Mouse (Mus musculus) liver, adult (tissue): ENCODE results near the gene Cnnm2.

Experiments
- GATA4 ChIP-seq: IDR thresholded peaks from 2 replicates; pipeline ENCODE4 v1.6.1; 2014; ENCODE audit warnings: mild to moderate bottlenecking, low read length; ENCODE audit not compliant: insufficient replicate concordance

Gene Cnnm2

DNA sequence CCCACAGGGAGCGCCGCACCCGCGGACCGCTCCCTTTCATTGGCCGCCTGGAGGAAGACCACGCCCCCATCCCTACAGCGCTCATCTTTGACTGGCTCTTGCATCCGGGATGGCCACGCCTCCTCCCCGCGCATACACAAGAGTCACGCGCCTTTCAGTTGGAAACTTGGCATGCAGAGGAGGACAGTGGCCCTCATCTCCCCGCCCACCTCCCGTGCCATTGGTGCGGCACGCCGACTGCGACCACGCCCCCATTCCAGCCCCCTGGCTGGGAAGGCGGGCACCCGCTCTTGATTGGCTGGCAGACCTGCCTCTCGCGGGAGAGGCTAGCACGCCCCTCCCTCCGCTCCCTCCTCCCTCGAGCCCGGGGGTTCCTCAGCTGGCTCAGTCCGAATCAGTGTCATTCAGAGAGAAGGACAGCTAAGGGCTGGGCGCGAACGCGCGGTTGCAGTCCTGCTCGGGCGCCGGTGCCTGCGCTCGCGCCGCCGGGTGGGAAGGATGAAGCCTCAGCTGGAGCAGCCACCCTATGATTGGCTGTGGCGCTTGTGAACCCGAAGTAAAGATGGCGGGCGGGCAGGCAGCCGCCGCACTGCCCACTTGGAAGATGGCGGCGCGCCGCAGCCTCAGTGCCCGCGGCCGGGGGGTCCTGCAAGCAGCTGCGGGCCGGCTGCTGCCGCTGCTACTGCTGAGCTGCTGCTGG is at the start of gene Cnnm2:
TSS of gene Cnnm2 (plus strand) at position 350 of the 700 bp plus-strand sequence.
- no peak for TF ChIP-seq GATA4

DNA sequence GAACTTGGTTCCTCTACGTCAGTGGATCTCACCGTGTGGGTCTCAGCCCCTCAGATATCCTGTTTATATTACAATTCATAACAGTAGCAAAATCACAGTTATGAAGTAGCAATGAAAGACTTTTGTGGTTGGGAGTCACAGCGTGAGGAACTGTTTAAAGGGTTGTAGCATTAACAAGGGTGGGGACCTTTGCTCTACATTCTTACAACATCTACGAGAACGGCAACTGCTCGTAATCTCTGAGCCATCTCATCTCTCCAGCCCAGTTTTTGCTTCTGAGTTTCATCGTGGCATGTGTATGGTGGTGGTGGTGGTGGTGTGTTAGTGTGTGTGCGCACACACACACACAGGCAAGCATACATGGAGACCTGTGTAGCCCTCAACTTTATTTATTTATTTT is 47.2 kb upstream of the Cnnm2 start:
- no peak for TF ChIP-seq GATA4

DNA sequence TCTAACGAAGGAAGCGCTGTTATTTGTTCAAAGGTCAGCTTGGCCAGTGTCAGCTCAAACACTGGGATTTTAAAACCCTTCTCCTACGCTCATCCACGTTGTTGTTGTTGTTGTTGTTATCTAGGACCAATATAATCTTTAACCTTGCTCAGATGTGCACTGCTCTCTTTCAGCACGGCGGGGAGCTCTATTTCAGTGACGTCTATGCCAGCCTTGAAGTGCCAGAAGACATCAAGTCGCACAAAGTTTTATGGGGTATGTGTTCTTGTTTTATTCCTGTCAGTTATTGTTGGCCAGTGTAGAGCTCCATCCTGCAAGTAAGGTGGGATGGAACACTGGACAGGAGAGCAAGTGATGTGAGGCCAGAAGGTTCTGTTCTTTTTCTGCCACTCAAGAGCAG is 46.4 kb upstream of the Cnnm2 start:
- no peak for TF ChIP-seq GATA4

DNA sequence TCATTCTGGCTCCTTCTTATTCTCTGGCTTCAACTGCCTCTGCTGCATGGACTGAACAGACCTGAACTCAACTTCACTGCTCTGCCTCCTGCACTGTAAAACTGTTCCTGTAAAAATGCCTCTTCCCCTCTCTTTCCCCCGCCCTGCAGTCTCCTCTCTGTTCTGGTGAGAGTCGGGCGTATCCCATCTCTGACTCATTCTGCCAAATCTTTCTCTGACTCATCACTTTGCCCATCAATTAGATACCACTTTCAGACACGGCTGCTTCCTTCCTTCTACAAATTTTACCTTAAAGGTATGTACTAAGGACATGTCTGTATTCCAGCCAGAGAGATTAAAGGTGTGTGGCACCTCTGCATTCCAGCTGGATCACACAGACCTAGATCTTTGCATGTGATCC is 43.2 kb upstream of the Cnnm2 start:
- no peak for TF ChIP-seq GATA4

DNA sequence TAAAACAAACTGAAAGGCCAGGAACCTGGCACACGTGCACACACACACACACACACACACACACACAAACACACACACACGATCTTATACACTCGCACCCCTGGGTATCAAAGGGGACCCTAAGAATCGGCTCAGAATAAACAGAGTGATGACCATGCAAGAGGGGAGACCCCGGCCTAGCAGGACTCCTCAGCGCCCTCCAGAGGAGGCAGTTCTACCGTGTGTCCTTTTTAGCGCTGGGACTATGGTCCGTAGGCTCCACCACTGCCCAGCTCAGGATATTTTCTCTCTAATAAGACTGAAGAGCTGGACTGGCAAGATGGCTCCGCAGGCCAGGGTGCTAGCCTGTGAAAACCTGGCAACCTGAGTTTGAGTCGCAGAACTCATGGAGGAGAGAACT is 37.0 kb upstream of the Cnnm2 start:
- no peak for TF ChIP-seq GATA4

DNA sequence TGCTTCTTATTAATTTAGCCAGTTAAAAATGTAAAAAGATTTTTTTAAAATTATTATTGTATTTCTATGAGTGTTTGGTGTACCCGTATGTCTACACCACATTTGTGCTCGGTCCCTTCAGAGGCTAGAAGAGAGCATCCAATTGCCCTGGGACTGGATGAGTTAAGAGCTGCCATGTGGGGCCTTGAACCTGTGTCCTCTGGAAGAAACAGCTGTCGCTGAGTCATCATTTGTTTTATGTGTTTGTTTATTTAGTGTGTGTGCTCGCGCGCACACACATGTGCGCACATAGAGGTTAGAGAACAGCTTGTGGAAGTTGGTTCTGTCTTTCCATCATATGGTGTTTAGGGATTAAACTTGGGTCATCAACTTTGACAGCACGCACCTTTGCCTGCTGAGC is 35.3 kb upstream of the Cnnm2 start:
- no peak for TF ChIP-seq GATA4

DNA sequence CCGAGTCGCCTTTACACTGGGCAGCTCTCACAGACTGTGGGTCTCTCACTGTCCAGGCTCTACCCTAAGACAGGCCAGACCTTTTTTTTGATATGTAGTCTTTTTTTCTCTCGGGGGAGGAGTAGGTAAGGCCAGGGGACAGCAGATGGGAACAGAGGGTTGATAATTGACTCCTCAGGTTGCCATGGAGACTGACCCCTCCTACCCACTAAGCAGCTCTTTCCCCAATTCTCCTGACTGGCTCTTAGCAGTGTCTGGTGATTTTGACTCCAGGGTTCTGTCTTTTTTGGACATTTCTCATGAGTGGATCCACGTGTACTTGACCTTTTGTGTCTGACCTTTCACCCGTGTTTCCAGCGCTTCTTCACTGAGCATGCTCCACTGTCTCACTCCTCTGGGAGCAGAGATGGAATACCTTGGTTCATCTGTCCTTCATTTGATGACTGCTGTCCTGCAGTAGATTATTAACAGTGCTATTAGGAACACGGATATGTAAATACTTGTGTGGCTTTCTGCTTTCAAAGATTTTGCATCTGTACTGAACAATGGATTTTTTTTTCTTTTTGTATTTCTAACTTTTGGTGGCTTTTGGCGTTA is 34.2 kb upstream of the Cnnm2 start:
- no peak for TF ChIP-seq GATA4

DNA sequence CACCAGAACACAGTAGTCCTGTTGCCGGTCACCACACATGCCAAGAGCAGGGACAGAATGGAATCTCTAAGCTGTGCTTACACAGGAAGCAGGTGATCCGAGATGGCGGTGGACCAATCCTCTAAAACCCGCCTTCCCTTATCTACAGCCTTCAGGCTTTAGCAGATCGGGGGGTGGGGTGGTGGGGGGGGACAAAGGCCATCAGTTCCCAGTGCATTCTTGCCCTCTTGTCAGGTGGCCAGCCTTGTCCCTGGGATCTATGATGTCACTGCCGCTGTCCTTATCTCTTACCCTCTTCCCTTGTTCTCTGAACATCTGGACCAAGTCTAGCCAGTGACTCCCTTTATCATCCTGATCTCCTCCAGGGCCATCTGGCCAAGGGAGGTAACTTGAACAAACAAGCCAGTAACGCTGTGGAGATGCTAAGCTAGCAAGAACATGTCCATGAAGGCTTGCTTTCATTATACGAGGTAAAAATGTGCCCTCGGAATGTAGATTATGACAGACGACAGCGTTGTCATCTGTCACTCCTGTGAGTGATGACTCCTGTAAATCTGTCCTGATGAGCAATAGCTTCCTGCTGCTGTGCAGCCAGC is 33.4 kb upstream of the Cnnm2 start:
- TF ChIP-seq GATA4 = peak; percentile 99

DNA sequence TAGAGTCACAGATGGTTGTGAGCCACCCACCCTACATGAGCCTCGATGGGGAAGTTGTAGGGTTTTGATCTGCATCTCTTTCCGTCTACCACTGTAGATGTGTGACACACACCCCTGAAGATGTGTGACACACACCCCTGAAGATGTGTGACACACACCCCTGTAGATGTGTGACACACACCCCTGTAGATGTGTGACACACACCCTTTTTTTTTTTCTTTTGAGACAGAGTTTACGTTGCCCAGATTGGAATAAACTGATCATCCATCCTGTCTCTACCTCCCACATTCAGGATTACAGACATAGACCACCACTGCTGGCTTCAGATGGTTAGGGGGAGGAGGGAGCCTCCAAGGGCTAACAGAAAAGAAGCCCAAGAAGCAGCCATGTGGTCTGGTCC is 32.5 kb upstream of the Cnnm2 start:
- no peak for TF ChIP-seq GATA4

DNA sequence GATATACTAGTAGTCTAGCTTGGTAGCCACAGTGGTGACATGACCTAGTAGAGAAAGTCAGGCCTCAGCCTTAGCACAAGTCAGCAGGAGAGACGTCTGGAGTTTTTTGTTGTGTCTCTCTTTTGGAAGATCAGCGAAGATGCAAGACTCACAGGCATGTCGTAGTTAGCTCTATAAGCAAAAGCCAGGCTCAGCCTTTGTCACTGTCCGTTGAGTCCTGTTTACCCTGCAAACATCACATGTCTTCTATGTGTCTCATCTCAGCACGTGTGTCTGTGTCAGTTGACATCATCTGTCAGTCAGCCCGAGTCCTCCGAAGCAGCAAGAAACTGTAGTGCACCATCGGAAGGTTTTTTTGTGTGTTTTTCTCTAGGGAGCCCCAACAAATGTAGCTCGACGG is 30.0 kb upstream of the Cnnm2 start:
- TF ChIP-seq GATA4 = no peak

DNA sequence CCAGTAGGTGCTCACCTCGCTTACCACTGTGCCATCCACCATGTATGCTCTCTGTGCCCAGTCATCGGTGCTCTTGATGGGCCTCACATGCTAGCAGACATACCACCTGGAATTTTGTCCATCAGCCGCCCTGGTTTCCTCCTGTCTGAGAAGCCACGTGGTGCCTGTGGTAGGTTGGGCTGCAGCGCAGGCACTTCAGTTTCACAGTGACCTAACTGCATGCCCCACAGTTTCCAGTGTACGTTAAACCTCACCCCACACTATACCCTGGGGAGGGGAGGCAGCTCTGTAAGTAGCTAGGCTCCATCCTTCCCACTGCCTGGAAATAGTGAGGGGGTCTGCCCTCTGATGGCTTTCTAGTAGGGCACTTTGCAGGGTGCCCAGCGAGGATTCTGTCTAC is 27.8 kb upstream of the Cnnm2 start:
- TF ChIP-seq GATA4 = no peak

DNA sequence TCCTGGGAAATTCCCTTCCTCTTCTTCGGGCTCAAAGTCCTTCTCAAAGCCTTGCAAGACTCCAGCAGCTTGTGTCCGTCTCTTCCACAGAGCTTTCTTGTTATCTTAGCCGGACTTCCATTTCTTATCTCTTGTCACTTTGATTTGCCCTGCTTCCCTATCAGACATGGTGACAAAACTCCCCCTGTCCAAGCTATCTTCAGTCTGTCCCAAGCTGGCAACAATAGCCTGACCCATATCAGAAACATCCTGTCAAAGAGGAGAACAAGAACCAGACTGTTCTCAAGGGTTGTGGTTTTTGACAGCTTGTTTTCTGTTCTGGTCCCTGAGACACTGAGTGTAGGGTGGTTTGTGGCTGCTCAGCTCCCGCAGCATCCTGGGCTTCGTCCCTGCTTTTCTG is 26.2 kb upstream of the Cnnm2 start:
- TF ChIP-seq GATA4 = peak; percentile 99

DNA sequence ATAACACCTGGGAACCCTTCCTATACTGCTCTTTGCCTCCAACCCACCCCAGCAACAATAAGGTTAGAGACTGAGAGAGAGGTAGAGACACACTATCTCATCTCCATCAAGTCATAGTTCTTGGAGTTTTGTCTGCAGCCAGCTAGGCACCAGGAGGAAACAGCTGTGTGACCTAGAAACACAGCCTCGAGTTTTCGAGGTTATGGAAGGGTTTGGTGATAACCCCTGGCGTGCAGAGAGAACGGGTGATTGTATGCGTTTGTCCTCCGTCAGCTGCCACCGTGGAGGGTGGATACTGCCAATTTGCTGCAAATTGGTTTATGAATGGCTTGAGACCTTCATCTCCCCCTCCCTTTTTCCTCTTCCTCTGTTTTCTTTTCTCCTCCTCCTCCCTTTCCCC is 24.3 kb upstream of the Cnnm2 start:
- no peak for TF ChIP-seq GATA4

DNA sequence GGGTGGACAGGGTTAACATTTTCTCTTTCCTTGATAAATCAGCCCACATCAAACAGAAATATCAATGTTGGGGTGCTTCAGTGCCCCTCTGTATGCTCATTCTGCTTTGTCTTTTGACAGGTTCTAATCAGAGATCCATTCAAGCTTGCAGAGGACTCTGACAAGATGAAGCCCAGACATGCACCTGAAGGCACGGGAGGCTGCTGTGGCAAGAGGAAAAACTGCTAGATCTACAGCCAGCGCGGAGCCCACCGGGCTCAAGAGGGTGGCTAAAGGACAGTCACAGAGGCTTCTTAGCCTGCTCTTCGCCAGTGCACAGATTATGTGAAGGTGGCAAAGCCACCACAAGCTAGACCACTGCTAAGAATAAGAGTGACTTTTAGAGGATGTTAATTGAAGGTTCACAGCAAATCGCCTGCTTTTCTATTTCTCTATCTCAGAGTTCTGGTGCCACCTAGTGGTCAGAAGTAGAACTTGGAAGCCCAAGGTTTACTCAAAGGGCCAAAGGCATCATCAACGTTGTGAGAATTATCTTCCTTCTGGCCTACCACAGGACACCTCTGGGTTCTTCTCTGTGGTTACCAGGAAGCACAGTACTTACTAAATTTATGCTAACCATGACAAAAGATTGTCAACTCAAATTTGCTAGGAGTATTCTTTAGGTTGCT is 20.9 kb upstream of the Cnnm2 start:
- no peak for TF ChIP-seq GATA4

DNA sequence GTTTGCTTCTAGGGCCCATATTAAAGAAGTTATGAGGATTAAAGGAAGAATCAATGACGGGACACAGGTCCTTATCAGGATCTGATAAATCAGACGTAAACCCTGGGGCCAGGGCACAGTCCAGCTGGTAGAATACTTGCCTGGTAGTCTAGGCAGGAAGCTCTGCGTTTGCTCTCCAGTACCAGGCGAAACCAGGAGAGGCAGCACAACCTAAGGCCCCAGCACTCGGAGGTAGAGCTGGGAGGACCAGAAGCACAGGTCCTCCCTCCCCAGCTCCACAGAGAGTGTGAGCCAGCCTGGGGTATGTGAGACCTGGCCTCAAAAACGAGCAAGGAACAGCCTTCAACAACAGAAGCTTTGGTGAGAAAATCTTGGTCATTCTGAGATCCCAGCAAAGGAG is 19.8 kb upstream of the Cnnm2 start:
- TF ChIP-seq GATA4 = no peak

DNA sequence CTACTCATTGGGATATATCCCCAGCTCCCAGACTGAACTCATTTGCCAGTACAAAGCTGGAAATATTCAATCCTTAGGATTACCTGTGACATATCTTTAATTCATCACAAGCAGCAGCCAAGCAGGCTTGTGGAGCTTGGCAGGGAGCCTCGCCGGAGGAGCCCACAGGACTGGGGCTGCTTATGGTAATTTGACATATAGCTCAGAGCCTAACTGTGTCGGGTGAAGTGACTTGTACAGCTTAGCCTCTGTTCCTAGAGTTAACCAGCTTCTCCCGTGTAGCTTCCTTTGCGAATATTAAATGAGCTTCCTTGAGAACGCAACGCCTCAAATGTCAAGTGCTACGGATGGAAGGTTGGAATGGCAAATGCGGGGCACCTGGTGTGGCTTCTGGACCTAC is 16.7 kb upstream of the Cnnm2 start:
- no peak for TF ChIP-seq GATA4
